Mouse (Mus musculus) T-cell, adult 66 days (primary cell): ENCODE results near the gene 1700003H04Rik. TPM values are rescaled to one million over a fixed set of nuclear protein-coding genes. Genes with fewer than 3 reads are reported as not detected.

Source experiments
- total RNA-seq, 2 experiments: library from RNA; stranded (reverse); gene quantifications; 3 replicates in 1 of 2; 4 replicates in 1 of 2; pipeline ENCODE4 v1.2.4; 2023

1700003H04Rik gene
- total RNA-seq = not detected

GRCm38 (mm10) chr3:124581001-124581400 is at the start of gene 1700003H04Rik:
Gene 1700003H04Rik (minus strand): TSS chr3:124581101.

Other genes with a start within 250 kb of the 1700003H04Rik start
- gene 1700006A11Rik, start 155.1 kb downstream of the 1700003H04Rik start, total RNA-seq = not detected